Mouse (Mus musculus): Measurements from ENCODE around the gene Dnm3.

- no peak for TF ChIP-seq USF1 (IDR thresholded peaks at IDR 0.05; ENCODE audit: low read depth, low read length)
- TF ChIP-seq SIN3A (IDR thresholded peaks at IDR 0.05; ENCODE audit: low read length) = no peak
- no peak for TF ChIP-seq MAFK (IDR thresholded peaks at IDR 0.05; ENCODE audit: borderline replicate concordance, low read depth, low read length)
- TF ChIP-seq GATA1 (IDR thresholded peaks at IDR 0.05; ENCODE audit: low read depth, low read length) = no peak
- TF ChIP-seq CHD1 (IDR thresholded peaks at IDR 0.05; ENCODE audit: low read depth, low read length) = no peak
- no peak for TF ChIP-seq SMC3 (IDR thresholded peaks at IDR 0.05; ENCODE audit: low read depth, low read length)
- TF ChIP-seq EP300 (IDR thresholded peaks at IDR 0.05; ENCODE audit: low read depth in 1 of 2, low read length in 2 of 2) = no peak
- TF ChIP-seq CTCF (IDR thresholded peaks at IDR 0.05 in 2 of 3, conservative IDR thresholded peaks at IDR 0.05 in 1 of 3; ENCODE audit: control insufficient read depth in 1 of 3, insufficient read depth in 1 of 3, low read depth in 2 of 3, low read length in 3 of 3, poor library complexity in 1 of 3, severe bottlenecking in 1 of 3) = no peak
- TF ChIP-seq TCF12 (IDR thresholded peaks at IDR 0.05; ENCODE audit: low read depth, low read length) = no peak
- TF ChIP-seq TBP (IDR thresholded peaks at IDR 0.05; ENCODE audit: low read depth, low read length) = no peak
- no peak for TF ChIP-seq MAX (IDR thresholded peaks at IDR 0.05; ENCODE audit: low read length)
- no peak for TF ChIP-seq HCFC1 (IDR thresholded peaks at IDR 0.05; ENCODE audit: low read depth, low read length)
- no peak for TF ChIP-seq ZMIZ1 (IDR thresholded peaks at IDR 0.05; ENCODE audit: low read depth, low read length)
- TF ChIP-seq POLR2AphosphoS5 (IDR thresholded peaks at IDR 0.05; ENCODE audit: borderline replicate concordance, low read depth, low read length) = no peak
Observed at GRCm38 (mm10) chr1:162328673-162329072, 149.2 kb downstream of the Dnm3 start.
